Mouse (Mus musculus) cortical plate, adult 2 months (tissue): ENCODE data around the gene Wwp2.

ENCODE experiments used
- CTCF ChIP-seq: fragments of 200-500 bp; IDR thresholded peaks from 2 replicates; pipeline ENCODE4 v1.5.1; 2011; ENCODE audit warnings: mild to moderate bottlenecking, control low read depth, low read length; ENCODE audit not compliant: insufficient read depth; ENCODE audit errors: extremely low read depth
- POLR2A ChIP-seq: fragments of 200-500 bp; IDR thresholded peaks from 2 replicates; pipeline ENCODE4 v1.6.1; 2011; ENCODE audit warnings: mild to moderate bottlenecking, low read length, control low read depth; ENCODE audit not compliant: insufficient read depth; ENCODE audit errors: extremely low read depth

GRCm38 (mm10) chr8:107514949-107515721, 79.0 kb downstream of the Wwp2 start:
- TF ChIP-seq CTCF = no peak
- no peak for TF ChIP-seq POLR2A
